Mouse (Mus musculus): Measurements from ENCODE around the gene Ghrh. TPM values are rescaled to one million over a fixed set of nuclear protein-coding genes. Genes with fewer than 3 reads are reported as not detected.

The Ghrh gene
- 2.8 TPM in 2 replicates for polyA plus RNA-seq (2012; rRNA removed)

GRCm38 (mm10) chr2:157347361-157348159 lies at the start of gene Ghrh:
Ghrh (minus strand) TSS chr2:157347506.

GRCm38 (mm10) chr2:157367184-157367893 lies 20.0 kb upstream of the Ghrh start, which contains the start of gene Manbal:
Manbal (plus strand) TSS chr2:157367594.

Other genes with a start within 250 kb of the Ghrh start
- 16.5 and 17.1 TPM in 2 replicates for gene Samhd1, start 212.2 kb downstream of the Ghrh start, polyA plus RNA-seq (2012; rRNA removed)
- 6.2 and 6.9 TPM in 2 replicates for gene Rbl1, start 143.0 kb downstream of the Ghrh start, polyA plus RNA-seq (2012; rRNA removed)
- 180 and 183 TPM in 2 replicates for gene Rpn2, start 68.5 kb downstream of the Ghrh start, polyA plus RNA-seq (2012; rRNA removed)
- gene Mroh8, start 68.0 kb downstream of the Ghrh start, polyA plus RNA-seq (2012; rRNA removed): 0.32 and 0.36 TPM in 2 replicates
- 108 and 111 TPM in 2 replicates for gene Manbal, start 20.1 kb upstream of the Ghrh start, polyA plus RNA-seq (2012; rRNA removed)
- gene Src, start 70.9 kb upstream of the Ghrh start, polyA plus RNA-seq (2012; rRNA removed): 66.7 and 74.1 TPM in 2 replicates
- gene Nnat, start 212.6 kb upstream of the Ghrh start, polyA plus RNA-seq (2012; rRNA removed): 5,600 and 5,894 TPM in 2 replicates
- gene Blcap, start 223.8 kb upstream of the Ghrh start, polyA plus RNA-seq (2012; rRNA removed): 211 TPM in 2 replicates